Mouse (Mus musculus) limb, embryonic 12.5 days (tissue): ENCODE data around the gene Trpm3. TPM values are rescaled to one million over a fixed set of nuclear protein-coding genes. Genes with fewer than 3 reads are reported as not detected.

Source experiments
- ATAC-seq: fragments of 200-750 bp; cut with Nextera tagmentation; 2 replicates; pipeline ENCODE4 v1.8.0; 2017; ENCODE audit warnings: low read depth, moderate TSS enrichment; ENCODE audit not compliant: insufficient number of reproducible peaks, insufficient read depth, low FRiP score, low TSS enrichment
- H3K27ac ChIP-seq: fragments of 300-500 bp; sonication (generic); 2 replicates; pipeline ENCODE4 v1.5.1; 2016; ENCODE audit warnings: mild to moderate bottlenecking, moderate library complexity
- H3K27me3 ChIP-seq: fragments of 300-500 bp; sonication (generic); 2 replicates; pipeline ENCODE4 v1.6.1; 2016; ENCODE audit warnings: mild to moderate bottlenecking, moderate library complexity
- H3K36me3 ChIP-seq: fragments of 300-500 bp; sonication (generic); 2 replicates; pipeline ENCODE4 v1.6.1; 2016; ENCODE audit warnings: mild to moderate bottlenecking, moderate library complexity
- H3K4me1 ChIP-seq: fragments of 300-500 bp; sonication (generic); replicated peaks from 2 replicates; pipeline ENCODE4 v1.6.1; 2016
- H3K4me2 ChIP-seq: fragments of 300-500 bp; sonication (generic); 2 replicates; pipeline ENCODE4 v1.6.1; 2016; ENCODE audit warnings: mild to moderate bottlenecking, moderate library complexity
- H3K4me3 ChIP-seq: fragments of 300-500 bp; sonication (generic); replicated peaks from 2 replicates; pipeline ENCODE4 v1.5.1; 2016; ENCODE audit warnings: mild to moderate bottlenecking
- H3K9ac ChIP-seq: fragments of 300-500 bp; sonication (generic); replicated peaks from 2 replicates; pipeline ENCODE4 v1.6.1; 2016; ENCODE audit warnings: mild to moderate bottlenecking, moderate library complexity
- H3K9me3 ChIP-seq: fragments of 300-500 bp; sonication (generic); 2 replicates; pipeline ENCODE4 v1.6.1; 2016; ENCODE audit warnings: mild to moderate bottlenecking, moderate library complexity
- WGBS: fragments of 180-500 bp; shearing (Covaris S2); methylation state at CpG from one replicate; pipeline ENCODE4 v1.1.7; 2016; 5-methylcytosine and 5-hydroxymethylcytosine counted together
- polyA plus RNA-seq: library from polyadenylated mRNA; unstranded; fragments of >200 nt; fragmentation: Nextera tagmentation; extraction: Ambion mirVana; gene quantifications from 2 replicates; pipeline ENCODE4 v1.2.1, GENCODE M21; 2016

Trpm3 gene
- polyA plus RNA-seq, 1 experiment from 2014 or later = 6.1 TPM

DNA sequence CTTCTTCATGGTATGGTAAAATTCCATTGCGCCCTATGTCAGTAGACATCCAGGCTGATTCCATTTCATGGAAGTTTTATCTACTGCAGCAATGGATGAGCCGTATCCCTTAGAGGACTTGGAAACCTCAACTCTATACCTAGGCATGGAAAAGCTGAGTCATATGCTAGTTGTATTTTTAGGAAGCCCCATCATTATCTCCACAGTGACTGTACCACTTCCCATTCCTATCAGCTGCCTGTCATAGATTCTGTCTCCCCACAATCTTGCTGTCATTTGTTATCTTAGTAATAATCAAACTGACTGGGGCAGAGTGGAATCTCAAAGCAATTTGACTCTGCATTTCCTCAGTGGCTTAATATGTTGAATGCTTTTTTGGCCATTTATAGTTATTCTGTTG is 169.2 kb downstream of the Trpm3 start:
- H3K4me1 ChIP-seq = 0 out of 2 replicates have a peak, but pooled peaks cover 3% of the 10 kb centered on the region
- H3K9ac ChIP-seq = no peak overlapping the region
- H3K27ac ChIP-seq = no peak overlapping the region
- no peaks in the 10 kb centered on the region for H3K36me3 ChIP-seq
- no peak for ATAC-seq
- H3K4me2 ChIP-seq = no peak overlapping the region
- no peak overlapping the region for H3K4me3 ChIP-seq
- H3K27me3 ChIP-seq = 0 out of 2 replicates have a peak, but pooled peaks cover 3% of the 10 kb centered on the region
- no peaks in the 10 kb centered on the region for H3K9me3 ChIP-seq
- 86% methylated on average over 2 of the region's 2 CpGs for WGBS

DNA sequence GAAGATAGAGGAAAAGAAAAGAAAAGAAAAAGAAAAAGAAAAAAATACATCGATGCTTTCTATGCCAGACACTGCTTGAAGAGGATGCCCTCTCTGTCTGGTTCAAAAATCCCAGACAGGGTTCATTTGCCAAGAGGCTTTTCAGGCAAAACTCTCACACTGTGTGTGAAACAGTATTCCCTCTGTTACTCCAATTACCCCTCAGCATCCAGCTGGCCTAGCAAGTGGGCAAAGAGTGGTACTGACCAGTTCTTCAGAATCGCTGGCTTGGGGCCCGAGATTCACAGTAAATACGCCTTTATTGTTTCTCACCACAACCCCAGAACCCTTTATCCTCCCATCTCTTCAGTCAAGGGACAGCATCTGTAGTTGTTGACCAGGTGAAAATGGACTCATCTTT is 178.5 kb downstream of the Trpm3 start:
- ATAC-seq = no peak
- WGBS = 76% methylated on average over 4 of the region's 4 CpGs
- H3K9me3 ChIP-seq = no peaks in the 10 kb centered on the region

DNA sequence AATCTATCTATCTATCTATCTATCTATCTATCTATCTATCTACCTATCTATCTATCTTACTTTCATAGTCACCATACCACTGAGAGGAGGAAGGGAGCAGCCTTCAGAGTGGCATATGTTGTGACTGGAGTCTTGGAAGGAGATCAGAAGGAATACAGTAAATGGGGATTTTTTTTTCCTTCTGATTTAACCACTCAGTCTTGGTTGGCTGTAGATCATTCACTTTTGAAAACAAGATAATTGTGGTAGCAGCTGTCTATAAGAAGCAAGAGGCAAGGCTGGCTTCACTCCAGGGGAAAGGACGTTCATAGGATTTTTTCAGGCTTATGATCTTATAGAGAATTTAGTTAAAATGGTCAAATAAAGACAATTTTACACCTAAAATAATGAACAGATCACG is 188.0 kb downstream of the Trpm3 start:
- Histone ChIP-seq H3K27me3 (no peaks in the 10 kb centered on the region), H3K9me3 (no peaks in the 10 kb centered on the region), H3K4me3 (no peak overlapping the region), H3K4me1 (no peaks in the 10 kb centered on the region), H3K4me2 (no peak overlapping the region), H3K27ac (no peak overlapping the region), H3K36me3 (no peaks in the 10 kb centered on the region), H3K9ac (no peak overlapping the region)
- ATAC-seq = no peak
- 67% methylated on average over 2 of the region's 2 CpGs for WGBS

More for the DNA sequence above, 178.5 kb downstream of the Trpm3 start:
- H3K27me3 ChIP-seq = no peaks in the 10 kb centered on the region
- no peak overlapping the region for H3K4me3 ChIP-seq
- no peaks in the 10 kb centered on the region for H3K4me1 ChIP-seq
- H3K9ac ChIP-seq = no peak overlapping the region
- H3K27ac ChIP-seq = no peak overlapping the region
- H3K36me3 ChIP-seq = no peaks in the 10 kb centered on the region
- no peak overlapping the region for H3K4me2 ChIP-seq

DNA sequence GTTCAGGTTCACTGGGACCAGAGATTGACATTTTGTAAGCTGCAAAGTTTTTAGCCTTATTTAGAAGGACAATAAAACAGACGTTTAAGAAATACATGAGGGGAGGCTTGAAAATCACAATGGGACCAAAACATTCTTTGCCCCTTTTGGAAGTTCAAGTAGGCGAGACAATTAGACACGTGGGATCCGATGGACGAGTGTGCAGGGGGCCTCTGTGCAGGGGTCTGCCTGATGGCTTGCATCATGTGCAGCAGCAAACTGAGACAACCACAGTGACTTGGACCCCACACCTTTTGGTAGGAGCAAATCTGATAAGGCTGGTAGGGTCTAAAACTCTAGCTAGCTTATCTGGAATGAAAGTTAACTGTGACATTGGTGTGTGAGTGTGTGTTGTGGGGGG is 188.4 kb downstream of the Trpm3 start:
- WGBS = 63% methylated on average over 5 of the region's 5 CpGs
- Histone ChIP-seq H3K4me2 (no peak overlapping the region), H3K9ac (no peak overlapping the region), H3K4me3 (no peak overlapping the region), H3K36me3 (no peaks in the 10 kb centered on the region), H3K4me1 (no peaks in the 10 kb centered on the region), H3K27ac (no peak overlapping the region), H3K27me3 (no peaks in the 10 kb centered on the region), H3K9me3 (no peaks in the 10 kb centered on the region)
- ATAC-seq = no peak

DNA sequence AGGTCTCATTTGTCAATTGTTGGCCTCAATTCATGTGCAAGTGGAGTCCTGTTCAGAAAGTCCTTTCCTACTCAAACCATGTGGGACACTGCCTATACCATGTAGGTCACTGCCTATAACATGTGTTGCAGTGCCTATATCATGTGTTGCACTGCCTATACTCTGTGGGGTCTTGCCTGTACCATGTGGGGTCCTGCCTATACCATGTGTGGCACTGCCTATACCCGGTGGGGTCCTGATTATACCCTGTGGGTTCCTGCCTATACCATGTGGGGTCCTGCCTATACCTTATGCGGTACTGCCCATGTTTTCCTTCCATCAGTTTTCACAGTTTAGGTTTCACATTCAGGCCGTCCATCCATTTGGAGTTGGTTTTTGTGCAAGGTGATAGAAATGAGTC is 197.4 kb downstream of the Trpm3 start:
- no peak overlapping the region for H3K9ac ChIP-seq
- WGBS = 89% methylated on average over 3 of the region's 3 CpGs

DNA sequence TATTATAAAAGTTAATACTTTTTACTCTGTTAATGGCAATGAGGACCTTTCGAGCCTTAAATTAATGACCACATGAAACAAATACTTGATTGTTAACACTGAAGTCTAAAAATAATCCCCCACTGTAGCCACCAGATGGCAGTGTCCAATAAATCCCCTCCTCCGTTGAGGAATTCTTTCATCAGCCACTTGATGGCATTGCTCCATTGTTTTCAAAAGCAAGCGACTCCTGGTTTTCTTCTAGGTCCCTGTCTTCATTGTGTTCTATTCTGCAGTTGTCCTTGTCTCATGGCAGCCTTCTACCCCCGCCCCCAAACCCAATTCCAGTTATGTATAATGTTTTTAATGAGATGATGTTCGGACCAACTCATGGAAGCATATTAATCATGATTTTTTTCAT is 198.6 kb downstream of the Trpm3 start:
- Histone ChIP-seq H3K27ac (no peak overlapping the region), H3K9me3 (no peaks in the 10 kb centered on the region), H3K27me3 (peaks cover 4% of the 10 kb centered on the region; the same call in 1 of the 2 replicates), H3K4me1 (no peaks in the 10 kb centered on the region), H3K4me3 (no peak overlapping the region), H3K36me3 (no peaks in the 10 kb centered on the region), H3K4me2 (no peak overlapping the region), H3K9ac (no peak overlapping the region)
- ATAC-seq = no peak
- 16% methylated on average over 5 of the region's 5 CpGs for WGBS

More for the DNA sequence above, 197.4 kb downstream of the Trpm3 start:
- Histone ChIP-seq H3K9me3 (no peaks in the 10 kb centered on the region), H3K4me2 (no peak overlapping the region), H3K27me3 (peaks cover 4% of the 10 kb centered on the region; the same call in 1 of the 2 replicates), H3K4me3 (no peak overlapping the region), H3K4me1 (no peaks in the 10 kb centered on the region), H3K36me3 (no peaks in the 10 kb centered on the region), H3K27ac (no peak overlapping the region)
- ATAC-seq = no peak

DNA sequence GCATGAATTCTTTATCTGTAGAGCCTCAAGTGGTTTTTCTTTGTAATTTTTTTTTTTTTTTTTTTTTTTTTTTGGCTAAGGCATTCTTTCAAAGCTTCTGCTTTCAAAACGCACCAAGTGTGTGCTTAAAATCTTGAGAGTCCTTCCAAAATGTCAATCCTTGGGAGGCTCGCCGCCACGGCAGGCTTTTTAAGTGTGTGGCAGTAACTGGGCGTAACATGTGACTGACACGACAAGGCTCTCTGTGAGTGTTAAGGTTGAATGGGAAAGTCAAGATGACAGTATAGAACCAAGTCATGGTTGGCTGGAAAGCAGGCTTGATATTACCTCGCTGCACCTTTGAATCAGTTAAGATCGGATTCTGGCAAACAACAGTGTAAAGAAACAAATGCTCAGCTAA is 200.1 kb downstream of the Trpm3 start:
- Histone ChIP-seq H3K36me3 (no peaks in the 10 kb centered on the region), H3K27me3 (peaks cover 4% of the 10 kb centered on the region; the same call in 1 of the 2 replicates), H3K9ac (no peak overlapping the region), H3K9me3 (no peaks in the 10 kb centered on the region), H3K4me2 (no peak overlapping the region), H3K27ac (no peak overlapping the region), H3K4me3 (no peak overlapping the region), H3K4me1 (no peaks in the 10 kb centered on the region)
- ATAC-seq = no peak
- 88% methylated on average over 8 of the region's 8 CpGs for WGBS

DNA sequence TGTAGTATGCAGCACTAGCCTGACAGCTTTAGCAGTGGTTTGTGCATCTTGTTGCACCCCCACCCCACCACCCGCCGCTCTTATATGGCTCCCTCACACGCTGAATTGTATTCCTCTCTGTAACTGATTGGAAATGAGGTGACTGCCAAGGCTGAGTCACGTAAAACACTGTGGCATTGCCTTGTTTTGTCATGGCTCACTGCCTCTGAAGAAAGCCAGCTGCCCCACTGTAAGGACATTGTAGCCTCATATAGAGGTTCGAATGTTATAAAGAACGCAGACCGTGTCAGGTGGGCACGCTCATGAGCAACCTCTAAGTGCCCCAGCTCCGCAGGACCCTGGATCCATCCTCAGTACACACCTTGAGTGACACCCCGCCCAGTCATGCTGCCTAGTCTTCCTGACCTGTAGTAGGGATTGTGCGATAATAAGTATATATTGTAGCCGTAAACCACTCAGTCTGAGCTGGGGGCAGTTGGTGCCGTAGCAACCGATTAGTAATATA is 215.2 kb downstream of the Trpm3 start:
- 81% methylated on average over 14 of the region's 14 CpGs for WGBS
- no peak overlapping the region for H3K4me2 ChIP-seq
- H3K27ac ChIP-seq = no peak overlapping the region
- no peak for ATAC-seq
- no peaks in the 10 kb centered on the region for H3K9me3 ChIP-seq
- H3K4me1 ChIP-seq = no peaks in the 10 kb centered on the region
- H3K36me3 ChIP-seq = no peaks in the 10 kb centered on the region
- H3K9ac ChIP-seq = no peak overlapping the region
- H3K4me3 ChIP-seq = no peak overlapping the region
- H3K27me3 ChIP-seq = no peaks in the 10 kb centered on the region

DNA sequence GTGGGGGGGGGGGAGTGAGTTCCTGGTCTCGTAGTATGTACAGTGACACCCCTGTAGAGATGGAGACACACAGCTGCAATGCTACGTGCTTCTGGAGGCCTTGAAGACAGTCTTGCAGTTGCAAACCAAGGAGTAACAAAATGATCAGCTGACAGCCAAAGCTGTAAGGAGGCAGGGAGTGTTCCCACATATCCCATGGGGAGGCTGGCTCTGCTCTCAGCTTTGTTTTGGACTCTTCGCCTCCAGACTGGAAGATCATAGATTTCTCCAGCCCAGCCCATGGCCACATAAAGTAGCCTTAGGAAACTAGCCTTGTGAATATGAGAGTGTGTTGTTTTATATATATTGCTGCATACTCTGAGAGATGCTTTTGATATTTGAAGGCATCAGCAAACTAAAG is 248.0 kb downstream of the Trpm3 start:
- Histone ChIP-seq H3K4me2 (no peak overlapping the region), H3K9me3 (no peaks in the 10 kb centered on the region), H3K36me3 (no peaks in the 10 kb centered on the region), H3K4me1 (no peaks in the 10 kb centered on the region), H3K9ac (no peak overlapping the region), H3K27me3 (no peaks in the 10 kb centered on the region), H3K27ac (no peak overlapping the region), H3K4me3 (no peak overlapping the region)
- WGBS = 80% methylated on average over 3 of the region's 3 CpGs
- ATAC-seq = no peak

DNA sequence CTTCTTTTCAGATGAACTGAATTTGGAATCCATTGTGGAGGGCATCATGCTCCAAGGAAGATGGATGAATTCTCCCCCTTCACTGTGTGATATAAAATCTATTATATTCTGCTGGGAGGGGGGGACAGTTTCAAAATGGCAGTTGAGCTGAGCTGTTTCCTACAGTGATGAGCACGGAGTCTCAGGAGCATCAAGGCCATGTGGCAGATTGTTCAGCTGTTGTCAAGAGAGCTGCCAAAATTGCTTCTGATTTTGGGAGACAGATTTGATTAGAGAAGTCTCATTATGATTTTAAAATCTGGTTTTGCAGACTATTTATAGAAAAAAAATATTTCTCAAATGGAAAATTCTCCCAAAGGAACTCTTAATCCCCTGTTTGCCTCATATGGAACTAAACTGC is 255.9 kb downstream of the Trpm3 start:
- Histone ChIP-seq H3K9ac (no peak overlapping the region), H3K27ac (no peak overlapping the region), H3K4me2 (no peak overlapping the region), H3K4me1 (no peaks in the 10 kb centered on the region), H3K4me3 (no peak overlapping the region), H3K27me3 (no peaks in the 10 kb centered on the region), H3K36me3 (no peaks in the 10 kb centered on the region), H3K9me3 (no peaks in the 10 kb centered on the region)
- 85% methylated on average over 1 of the region's 1 CpGs for WGBS
- ATAC-seq = no peak

DNA sequence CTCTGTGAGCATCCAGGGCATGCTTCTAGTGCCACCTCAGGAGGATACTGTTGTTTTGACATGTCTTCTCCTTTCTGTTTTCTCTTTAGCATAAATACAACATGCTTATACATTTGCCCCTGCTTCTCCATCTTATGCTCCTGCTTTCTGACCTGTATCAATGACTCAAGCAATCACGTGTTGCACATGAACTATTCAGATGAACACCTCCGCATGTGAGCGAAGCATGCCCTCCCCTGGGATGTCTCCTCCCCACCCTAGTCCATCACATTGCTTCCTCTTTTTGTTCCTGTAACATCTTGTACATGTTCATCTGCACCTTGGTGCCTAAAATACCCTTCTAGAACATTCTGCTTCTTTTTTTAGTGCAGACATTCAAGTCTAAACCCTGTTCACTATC is 265.2 kb downstream of the Trpm3 start:
- Histone ChIP-seq H3K4me2 (no peak overlapping the region), H3K27me3 (no peaks in the 10 kb centered on the region), H3K27ac (no peak overlapping the region), H3K9ac (no peak overlapping the region), H3K4me1 (no peaks in the 10 kb centered on the region), H3K9me3 (no peaks in the 10 kb centered on the region), H3K4me3 (no peak overlapping the region), H3K36me3 (no peaks in the 10 kb centered on the region)
- ATAC-seq = no peak
- 92% methylated on average over 3 of the region's 3 CpGs for WGBS

DNA sequence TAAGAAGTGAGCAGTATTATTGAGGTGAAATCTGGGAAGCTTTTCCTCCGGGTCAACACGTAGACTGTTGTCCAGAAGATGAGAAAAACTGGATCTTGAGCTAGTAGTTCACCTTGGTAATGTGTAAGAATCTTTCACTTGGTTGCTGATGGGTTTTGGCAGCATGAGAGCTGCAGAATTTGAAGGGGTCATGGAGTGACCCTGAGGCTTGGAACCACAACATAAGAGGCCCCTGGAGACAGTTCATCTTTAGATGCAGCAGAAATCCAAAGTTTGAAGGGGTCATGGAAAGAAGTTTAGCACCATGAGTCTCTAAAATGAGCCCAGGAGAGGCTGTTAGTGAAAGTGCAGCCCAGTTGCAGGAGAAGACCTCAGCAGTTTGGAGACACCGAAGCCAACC is 279.4 kb downstream of the Trpm3 start:
- H3K4me3 ChIP-seq = no peak overlapping the region
- H3K36me3 ChIP-seq = no peaks in the 10 kb centered on the region
- no peaks in the 10 kb centered on the region for H3K9me3 ChIP-seq
- H3K27ac ChIP-seq = no peak overlapping the region
- ATAC-seq = no peak
- 93% methylated on average over 3 of the region's 3 CpGs for WGBS
- H3K4me1 ChIP-seq = no peaks in the 10 kb centered on the region
- H3K9ac ChIP-seq = no peak overlapping the region
- no peak overlapping the region for H3K4me2 ChIP-seq
- H3K27me3 ChIP-seq = no peaks in the 10 kb centered on the region
